Mouse (Mus musculus) limb, embryonic 12.5 days (tissue): Measurements from ENCODE around the gene Itch. TPM values are rescaled to one million over a fixed set of nuclear protein-coding genes. Genes with fewer than 3 reads are reported as not detected.

Experiments used
- ATAC-seq: fragments of 200-750 bp; cut with Nextera tagmentation; 2 replicates; pipeline ENCODE4 v1.8.0; 2017; ENCODE audit warnings: low read depth, moderate TSS enrichment; ENCODE audit not compliant: insufficient number of reproducible peaks, insufficient read depth, low FRiP score, low TSS enrichment
- H3K27ac ChIP-seq: fragments of 300-500 bp; sonication (generic); 2 replicates; pipeline ENCODE4 v1.5.1; 2016; ENCODE audit warnings: mild to moderate bottlenecking, moderate library complexity
- H3K27me3 ChIP-seq: fragments of 300-500 bp; sonication (generic); 2 replicates; pipeline ENCODE4 v1.6.1; 2016; ENCODE audit warnings: mild to moderate bottlenecking, moderate library complexity
- H3K36me3 ChIP-seq: fragments of 300-500 bp; sonication (generic); 2 replicates; pipeline ENCODE4 v1.6.1; 2016; ENCODE audit warnings: mild to moderate bottlenecking, moderate library complexity
- H3K4me1 ChIP-seq: fragments of 300-500 bp; sonication (generic); replicated peaks from 2 replicates; pipeline ENCODE4 v1.6.1; 2016
- H3K4me2 ChIP-seq: fragments of 300-500 bp; sonication (generic); 2 replicates; pipeline ENCODE4 v1.6.1; 2016; ENCODE audit warnings: mild to moderate bottlenecking, moderate library complexity
- H3K4me3 ChIP-seq: fragments of 300-500 bp; sonication (generic); replicated peaks from 2 replicates; pipeline ENCODE4 v1.5.1; 2016; ENCODE audit warnings: mild to moderate bottlenecking
- H3K9ac ChIP-seq: fragments of 300-500 bp; sonication (generic); replicated peaks from 2 replicates; pipeline ENCODE4 v1.6.1; 2016; ENCODE audit warnings: mild to moderate bottlenecking, moderate library complexity
- H3K9me3 ChIP-seq: fragments of 300-500 bp; sonication (generic); 2 replicates; pipeline ENCODE4 v1.6.1; 2016; ENCODE audit warnings: mild to moderate bottlenecking, moderate library complexity
- WGBS: fragments of 180-500 bp; shearing (Covaris S2); methylation state at CpG from one replicate; pipeline ENCODE4 v1.1.7; 2016; 5-methylcytosine and 5-hydroxymethylcytosine counted together
- polyA plus RNA-seq: library from polyadenylated mRNA; unstranded; fragments of >200 nt; fragmentation: Nextera tagmentation; extraction: Ambion mirVana; gene quantifications from 2 replicates; pipeline ENCODE4 v1.2.1, GENCODE M21; 2016

Itch gene
- polyA plus RNA-seq, 1 experiment from 2014 or later, result 73.9 TPM

DNA sequence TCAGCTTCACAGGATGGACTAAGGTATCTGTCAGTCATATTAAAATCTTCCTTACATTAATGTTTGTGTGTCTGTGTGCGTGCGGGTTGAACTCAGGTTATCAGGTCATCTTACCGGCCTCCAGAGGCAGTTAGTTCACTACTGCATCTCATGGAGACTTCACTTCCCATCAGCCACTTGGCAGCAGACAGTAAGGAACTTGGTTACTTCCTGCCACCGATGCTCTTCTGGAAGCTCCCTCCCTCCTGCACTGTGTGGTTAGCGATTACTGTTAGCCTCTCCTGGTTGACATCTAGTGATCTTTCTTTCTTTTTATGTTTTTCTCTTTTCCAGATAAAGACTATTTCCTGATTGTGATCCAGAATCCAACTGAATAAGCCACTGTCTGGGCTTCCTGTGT lies 116.3 kb downstream of the Itch start:
- no peak overlapping the region for H3K4me2 ChIP-seq
- H3K36me3 ChIP-seq, result peaks cover 73% of the 10 kb centered on the region
- no peaks in the 10 kb centered on the region for H3K27me3 ChIP-seq
- H3K4me1 ChIP-seq, result no peaks in the 10 kb centered on the region
- no peaks in the 10 kb centered on the region for H3K9me3 ChIP-seq
- no peak for ATAC-seq
- H3K9ac ChIP-seq, result no peak overlapping the region
- H3K4me3 ChIP-seq, result no peak overlapping the region
- WGBS, result 97% methylated on average over 5 of the region's 5 CpGs
- H3K27ac ChIP-seq, result no peak overlapping the region

- Histone ChIP-seq H3K27me3 (no peaks in the 10 kb centered on the region), H3K9me3 (no peaks in the 10 kb centered on the region), H3K9ac (no peak overlapping the region), H3K27ac (no peak overlapping the region), H3K4me3 (no peak overlapping the region), H3K4me2 (no peak overlapping the region), H3K4me1 (no peaks in the 10 kb centered on the region), H3K36me3 (no peaks in the 10 kb centered on the region)
- 74% methylated on average over 6 of the region's 6 CpGs for WGBS
- no peak for ATAC-seq
Measured at GRCm38 (mm10) chr2:155265526-155265925, 132.2 kb downstream of the Itch start.

DNA sequence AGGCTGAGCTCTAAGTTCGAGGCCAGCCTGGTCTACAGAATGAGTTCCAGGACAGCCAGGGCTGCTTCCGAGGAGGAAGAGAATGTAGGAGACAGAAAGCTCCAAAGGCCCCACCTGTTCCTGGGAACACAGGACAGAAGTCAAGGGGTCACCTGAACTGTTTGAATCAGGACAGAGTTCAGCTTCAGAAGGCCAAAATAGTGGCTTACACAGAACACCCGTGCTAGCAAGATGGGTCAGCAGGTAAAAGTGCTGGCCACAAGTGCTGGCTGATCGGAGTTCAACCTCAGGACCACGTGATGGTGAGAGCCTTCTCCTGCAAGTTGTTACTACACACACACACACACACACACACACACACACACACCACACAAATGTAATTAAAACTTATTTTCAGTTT lies 133.6 kb downstream of the Itch start:
- 81% methylated on average over 5 of the region's 5 CpGs for WGBS
- ATAC-seq, result no peak
- Histone ChIP-seq H3K27ac (no peak overlapping the region), H3K4me3 (no peak overlapping the region), H3K27me3 (no peaks in the 10 kb centered on the region), H3K9ac (no peak overlapping the region), H3K4me2 (no peak overlapping the region), H3K4me1 (no peaks in the 10 kb centered on the region), H3K36me3 (no peaks in the 10 kb centered on the region), H3K9me3 (no peaks in the 10 kb centered on the region)

GRCm38 (mm10) chr2:155271957-155272356 lies 138.6 kb downstream of the Itch start:
- ATAC-seq, result no peak
- H3K27ac ChIP-seq, result no peak overlapping the region
- H3K9me3 ChIP-seq, result no peaks in the 10 kb centered on the region
- peaks cover 8% of the 10 kb centered on the region for H3K4me1 ChIP-seq
- no peak overlapping the region for H3K9ac ChIP-seq
- H3K4me3 ChIP-seq, result no peak overlapping the region
- H3K27me3 ChIP-seq, result no peaks in the 10 kb centered on the region
- H3K36me3 ChIP-seq, result no peaks in the 10 kb centered on the region
- 79% methylated on average over 6 of the region's 6 CpGs for WGBS
- no peak overlapping the region for H3K4me2 ChIP-seq

DNA sequence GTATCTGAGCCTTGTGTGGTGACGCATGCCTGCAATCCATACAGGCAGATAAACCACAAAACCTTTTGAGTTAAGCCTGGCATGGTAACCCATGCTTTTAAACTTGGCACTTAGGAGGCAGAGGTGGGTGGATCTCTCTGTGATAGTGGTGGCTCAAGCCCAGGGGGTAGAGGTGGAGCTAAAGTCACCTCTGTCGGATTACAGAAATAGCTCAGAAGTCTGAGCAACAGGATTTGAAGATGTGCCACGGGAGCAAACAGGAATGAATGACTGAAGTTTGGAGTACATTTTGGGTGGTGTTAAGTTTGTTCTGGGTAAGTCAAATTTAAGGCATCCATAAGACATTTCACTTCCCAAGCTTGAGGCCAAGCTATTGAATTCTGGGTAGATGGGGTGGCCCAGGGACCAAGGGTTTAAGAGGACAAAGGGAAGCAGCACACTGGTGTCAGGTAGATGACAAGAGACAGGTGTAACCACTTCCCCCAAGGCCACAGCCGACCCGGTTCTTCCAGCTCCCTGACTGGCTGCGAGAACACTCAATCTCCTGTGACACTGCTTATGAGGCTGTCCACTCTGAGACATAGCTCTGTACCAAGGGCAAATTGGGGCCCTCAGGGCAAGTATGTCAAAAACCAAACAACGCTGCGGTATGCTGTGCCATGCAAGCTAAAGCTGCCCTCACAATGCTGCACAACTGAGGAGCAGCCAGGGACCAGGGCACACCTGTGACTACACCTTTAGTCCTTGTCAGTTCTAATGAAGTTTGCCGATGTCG lies 139.3 kb downstream of the Itch start:
- Histone ChIP-seq H3K4me3 (no peak overlapping the region), H3K9ac (no peak overlapping the region), H3K4me2 (no peak overlapping the region), H3K4me1 (peaks cover 15% of the 10 kb centered on the region), H3K27me3 (no peaks in the 10 kb centered on the region), H3K36me3 (0 out of 2 replicates have a peak, but pooled peaks cover 3% of the 10 kb centered on the region), H3K27ac (no peak overlapping the region), H3K9me3 (no peaks in the 10 kb centered on the region)
- no peak for ATAC-seq
- 74% methylated on average over 10 of the region's 10 CpGs for WGBS

DNA sequence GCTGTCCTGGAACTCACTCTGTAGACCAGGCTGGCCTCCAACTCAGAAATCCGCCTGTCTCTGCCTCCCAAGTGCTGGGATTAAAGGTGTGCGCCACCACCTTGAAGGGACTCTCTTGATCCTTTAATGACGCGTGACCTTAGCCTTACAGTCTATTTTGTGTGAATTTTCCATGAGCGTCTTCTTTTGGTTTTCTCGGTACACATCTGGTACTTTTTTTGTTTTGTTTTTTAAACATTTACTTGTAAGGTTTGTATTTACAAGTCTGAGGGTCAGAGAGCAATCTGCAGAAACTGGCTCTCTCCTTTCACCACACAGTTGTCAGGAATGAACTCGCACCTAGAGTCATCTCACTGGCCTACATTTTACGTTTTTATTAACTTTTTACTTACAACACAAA lies 140.3 kb downstream of the Itch start:
- no peak overlapping the region for H3K4me3 ChIP-seq
- H3K4me2 ChIP-seq, result no peak overlapping the region
- WGBS, result 87% methylated on average over 8 of the region's 8 CpGs
- H3K9ac ChIP-seq, result no peak overlapping the region
- no peaks in the 10 kb centered on the region for H3K27me3 ChIP-seq
- H3K27ac ChIP-seq, result no peak overlapping the region
- no peaks in the 10 kb centered on the region for H3K9me3 ChIP-seq
- peaks cover 15% of the 10 kb centered on the region for H3K4me1 ChIP-seq
- no peak for ATAC-seq
- H3K36me3 ChIP-seq, result peaks cover 13% of the 10 kb centered on the region

DNA sequence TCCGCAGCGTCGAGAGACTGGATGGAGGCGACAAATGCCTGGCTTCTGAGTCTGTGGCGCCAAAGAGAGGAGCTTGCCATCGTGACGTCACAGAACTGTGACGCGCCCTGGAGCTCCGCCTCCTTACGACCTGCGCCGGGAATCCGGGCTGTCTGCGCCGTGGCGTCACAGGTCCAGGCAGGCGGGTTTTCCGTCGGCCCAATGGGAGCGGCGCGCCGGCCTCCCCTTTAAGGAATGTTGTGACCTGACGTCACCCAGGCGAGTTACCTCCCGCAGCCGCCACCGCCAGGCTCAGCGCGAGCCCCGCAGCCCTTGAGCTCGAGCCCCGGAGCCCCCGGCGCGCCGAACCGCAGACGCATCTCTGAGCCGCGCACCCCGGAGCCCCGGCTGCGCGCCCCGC lies 142.9 kb downstream of the Itch start, which contains the start of gene Map1lc3a:
TSS of gene Map1lc3a (plus strand) at position 103 of the 400 bp plus-strand sequence.
- Histone ChIP-seq H3K9ac (peak within 1 kb of the TSS; percentile 85), H3K36me3 (peaks cover 27% of the 10 kb centered on the region), H3K4me3 (peak within 1 kb of the TSS; percentile 92), H3K27me3 (no peaks in the 10 kb centered on the region), H3K9me3 (no peaks in the 10 kb centered on the region), H3K4me1 (peaks cover 15% of the 10 kb centered on the region), H3K27ac (peak within 1 kb of the TSS; percentile 84), H3K4me2 (peak within 1 kb of the TSS; percentile 71)
- under 1% methylated on average over 47 of the region's 47 CpGs for WGBS
- ATAC-seq, result peak; percentile 83

Other genes with a start within 250 kb of the Itch start
- gene Eif2s2, start 240.6 kb upstream of the Itch start, polyA plus RNA-seq, result 107 and 113 TPM in 2 replicates
- 3.6 and 5.1 TPM in 2 replicates for gene Gm14226, start 115.2 kb upstream of the Itch start, polyA plus RNA-seq
- gene Ahcy, start 59.0 kb upstream of the Itch start, polyA plus RNA-seq, result 86.0 and 87.8 TPM in 2 replicates
- 414 and 459 TPM in 2 replicates for gene Dynlrb1, start 103.0 kb downstream of the Itch start, polyA plus RNA-seq
- 163 and 169 TPM in 2 replicates for gene Map1lc3a, start 142.8 kb downstream of the Itch start, polyA plus RNA-seq
- gene Pigu, start 223.9 kb downstream of the Itch start, polyA plus RNA-seq, result 41.0 and 47.0 TPM in 2 replicates
- 16.2 and 21.2 TPM in 2 replicates for gene Trp53inp2, start 247.6 kb downstream of the Itch start, polyA plus RNA-seq